Mouse (Mus musculus) kidney, postnatal 4 days (tissue): ENCODE data around the gene Creg1.
"Not testable (repeated sequence)": the region's sequence is repeated elsewhere in the genome, so short reads cannot be mapped to it uniquely, and the experiment has no call there.

Source experiments
- DNase-seq, 2 experiments: peaks; one replicate each; pipeline ENCODE4 v3.0.0; 2021; ENCODE audit warnings: mixed read lengths in 2 of 2

Gene Creg1

DNA sequence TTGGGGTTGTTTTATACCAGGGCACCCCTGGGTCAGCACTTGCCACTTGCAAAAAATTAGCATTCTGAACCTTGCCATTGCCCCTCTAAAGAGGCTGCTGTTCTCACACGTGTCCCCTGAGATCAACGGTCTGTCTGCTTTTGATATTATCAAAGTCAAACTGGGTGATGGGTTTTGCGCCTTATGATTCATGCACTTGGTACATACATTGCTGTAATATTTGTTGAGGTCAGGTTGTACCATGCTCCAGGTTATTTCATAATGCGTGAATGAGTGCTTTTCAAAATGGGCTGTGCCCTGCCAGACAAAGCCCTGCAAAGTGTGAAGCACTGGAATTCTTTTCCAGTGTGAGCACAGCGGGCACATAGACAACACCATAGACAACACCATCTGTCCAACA, 11.7 kb upstream of the Creg1 start:
- DNase-seq, result no peak

DNA sequence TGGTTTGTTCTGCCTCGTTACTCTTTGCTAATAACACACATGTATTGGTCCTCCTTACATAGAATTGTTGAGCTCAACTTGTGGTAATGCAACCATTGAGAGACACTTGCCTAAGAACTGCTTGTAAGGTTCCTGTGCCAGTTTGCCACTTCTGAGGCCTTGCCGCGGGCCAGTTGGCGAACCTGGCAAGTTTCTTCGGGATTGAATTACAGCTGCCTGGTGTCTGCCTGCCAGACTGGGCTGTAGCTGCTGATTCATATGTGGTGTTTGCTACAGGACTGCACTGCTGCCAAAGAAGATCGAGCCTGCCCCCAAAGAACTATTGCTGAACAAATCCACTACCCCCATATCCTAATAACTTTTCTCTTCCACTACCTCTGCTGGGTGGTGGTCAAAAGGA, 9.3 kb upstream of the Creg1 start:
- DNase-seq, result no peak

- DNase-seq, result no peak
Observed at GRCm38 (mm10) chr1:165755194-165755593, 8.4 kb upstream of the Creg1 start.

DNA sequence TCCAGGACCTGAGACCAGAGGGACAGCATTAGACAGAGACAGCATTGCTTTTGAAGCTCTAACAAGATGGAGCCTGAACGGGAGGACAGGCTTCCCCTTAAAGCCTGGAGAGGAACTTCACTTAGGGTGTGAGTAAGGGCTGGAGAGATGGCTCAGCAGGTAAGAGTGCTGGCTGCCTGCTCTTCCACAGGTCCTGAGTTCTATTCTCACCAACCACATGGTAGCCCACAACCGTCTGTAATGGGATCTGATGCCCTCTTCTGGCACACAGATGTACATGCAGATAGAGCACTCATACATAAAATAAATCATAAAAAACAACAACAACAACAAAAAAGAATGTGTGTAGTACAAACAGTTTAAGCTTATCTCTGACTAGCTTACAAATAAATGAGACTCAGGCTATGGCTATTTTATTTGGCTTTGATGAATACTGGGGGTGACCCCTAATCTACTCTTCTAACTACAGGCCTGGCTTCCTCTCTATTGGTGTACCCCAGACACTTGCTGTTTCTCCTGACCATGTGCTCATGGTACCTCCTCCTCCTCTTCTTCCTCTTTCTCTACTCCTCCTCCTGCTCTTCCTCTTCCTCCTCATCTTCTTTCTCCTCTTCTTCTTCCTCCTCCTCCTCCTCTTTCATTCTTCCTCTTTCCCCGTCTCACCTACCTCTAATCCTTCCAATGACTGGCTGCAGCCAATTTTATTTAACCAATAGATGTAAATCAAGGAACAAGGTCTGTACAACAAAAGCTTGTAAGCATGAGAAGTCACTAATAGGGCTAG, 1.8 kb upstream of the Creg1 start:
- DNase-seq, result no peak

DNA sequence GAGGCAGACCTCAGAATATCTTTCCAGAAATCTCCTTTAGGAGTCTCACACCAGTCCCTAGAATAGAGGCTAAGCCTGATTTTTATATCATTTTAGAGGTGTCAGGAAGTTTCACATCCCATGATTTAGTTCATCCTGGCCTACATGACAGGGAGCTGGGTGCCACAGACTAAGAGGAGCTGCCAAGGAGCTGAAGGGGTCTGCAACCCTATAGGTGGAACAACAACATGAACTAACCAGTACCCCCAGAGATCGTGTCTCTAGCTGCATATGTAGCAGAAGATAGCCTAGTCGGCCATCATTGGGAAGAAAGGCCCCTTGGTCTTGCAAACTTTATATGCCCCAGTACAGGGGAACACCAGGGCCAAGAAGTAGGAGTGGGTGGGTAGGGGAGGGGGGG, 1.0 kb upstream of the Creg1 start:
- not testable (repeated sequence) for DNase-seq

DNA sequence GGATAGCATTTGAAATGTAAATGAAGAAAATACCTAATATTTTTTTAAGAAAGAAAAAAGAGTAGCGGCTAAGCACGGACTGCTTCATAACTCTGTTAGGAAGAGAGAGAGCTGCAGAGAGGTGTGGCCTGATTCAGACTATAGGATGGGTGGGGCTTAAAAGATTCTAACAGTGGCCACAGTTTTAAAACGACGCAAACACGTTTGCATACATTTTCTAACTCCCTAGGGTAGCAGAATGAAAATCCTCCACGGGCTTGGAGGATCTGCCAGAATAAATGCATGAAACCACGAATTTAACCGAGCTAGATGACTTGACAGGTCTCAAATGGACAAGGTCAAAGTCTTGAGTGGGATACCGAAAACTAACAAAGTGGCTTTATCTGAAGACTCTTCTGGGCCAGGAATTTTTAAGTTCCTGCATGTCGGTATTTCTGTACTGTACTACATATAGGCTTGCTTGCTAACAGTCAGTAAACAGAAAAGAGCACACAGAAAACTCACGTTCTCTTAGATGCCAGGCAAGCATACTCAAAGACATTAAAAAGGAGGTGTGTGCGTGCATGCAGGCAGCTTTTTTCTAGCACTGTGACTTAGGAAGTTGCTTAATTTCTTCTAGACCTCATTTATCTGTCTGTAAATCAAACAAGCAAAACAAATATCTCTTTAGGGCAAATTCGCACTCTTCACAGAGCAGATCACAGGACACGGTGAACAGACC, 472 bp upstream of the Creg1 start:
- no peak for DNase-seq

DNA sequence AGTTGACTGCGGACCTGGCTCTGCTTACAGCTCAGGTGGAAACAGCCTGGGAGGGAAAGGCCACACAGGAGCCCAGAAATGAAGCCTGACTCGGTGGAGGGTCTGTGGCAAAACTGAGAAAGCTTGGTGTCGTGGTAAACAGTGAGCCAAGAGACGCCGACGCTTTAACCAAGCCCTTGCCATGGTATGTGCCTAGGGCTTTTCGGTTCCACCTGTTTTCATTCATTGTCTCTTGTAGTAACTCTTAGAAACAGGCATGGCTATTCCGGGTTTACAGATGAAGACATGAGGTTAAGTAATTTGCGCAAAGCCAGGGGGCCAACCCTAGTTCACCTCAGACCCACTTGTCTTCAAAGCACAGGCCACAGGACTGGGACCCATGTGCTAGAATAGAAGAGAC, 1.0 kb downstream of the Creg1 start:
- DNase-seq, result no peak

GRCm38 (mm10) chr1:165765041-165765440, 1.5 kb downstream of the Creg1 start:
- no peak for DNase-seq

GRCm38 (mm10) chr1:165765651-165766294, 2.2 kb downstream of the Creg1 start:
- DNase-seq, result no peak

DNA sequence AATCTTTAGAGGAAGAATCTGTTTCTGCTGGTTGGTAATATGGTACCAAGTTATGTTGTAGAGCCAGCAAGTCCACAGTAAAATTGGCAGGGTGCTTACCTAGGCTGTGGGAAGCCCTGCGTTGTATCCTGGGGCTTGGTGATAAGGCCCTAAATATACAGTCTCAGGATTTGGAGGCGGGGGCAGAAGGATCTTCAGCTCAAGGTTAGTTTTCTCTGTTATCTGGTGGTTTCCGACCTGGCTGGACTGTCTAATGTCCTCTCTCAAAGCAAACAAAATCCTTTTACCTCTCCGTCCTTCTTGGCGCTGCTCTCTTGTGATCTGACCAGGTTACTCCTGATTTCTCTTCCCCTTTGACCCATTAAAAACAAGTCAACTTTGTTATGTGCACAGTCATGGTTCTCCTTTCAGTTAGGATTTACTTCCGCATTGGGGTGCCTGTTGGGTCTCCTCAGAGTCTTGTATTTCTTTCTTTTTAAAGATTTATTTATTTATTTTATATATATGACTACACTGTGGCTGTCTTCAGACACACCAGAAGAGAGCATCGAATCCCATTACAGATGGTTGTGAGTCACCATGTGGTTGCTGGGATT, 2.8 kb downstream of the Creg1 start:
- no peak for DNase-seq

DNA sequence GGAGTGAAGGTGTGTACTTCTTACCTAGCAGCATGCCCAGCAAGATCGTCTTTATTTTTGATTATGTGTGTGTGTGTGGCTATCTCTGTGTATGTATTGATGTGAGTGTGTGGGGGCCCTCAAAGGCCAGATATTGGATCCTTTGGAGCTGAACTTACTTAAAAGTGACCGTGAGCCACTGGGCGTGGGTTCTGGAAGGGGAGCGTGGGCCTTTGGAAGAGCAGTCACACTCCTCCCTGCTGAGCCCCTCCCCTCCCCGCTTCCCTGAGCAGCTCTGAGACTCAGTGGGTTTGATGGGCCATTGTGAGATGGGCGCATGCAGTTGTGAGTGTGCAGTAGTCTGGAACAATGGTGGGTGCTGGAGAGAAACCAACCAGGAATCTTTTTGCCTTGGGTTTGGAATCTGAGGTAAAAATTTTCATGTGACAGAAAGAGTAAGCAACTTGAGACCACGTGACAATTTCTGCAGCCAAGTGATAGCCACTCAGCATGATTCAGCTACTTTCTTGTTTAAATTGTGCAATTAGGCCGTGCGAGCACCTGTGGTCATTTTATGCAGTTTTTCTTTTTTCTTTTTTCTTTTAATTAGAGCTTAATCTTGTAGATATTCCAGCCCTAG, 5.5 kb downstream of the Creg1 start:
- no peak for DNase-seq

DNA sequence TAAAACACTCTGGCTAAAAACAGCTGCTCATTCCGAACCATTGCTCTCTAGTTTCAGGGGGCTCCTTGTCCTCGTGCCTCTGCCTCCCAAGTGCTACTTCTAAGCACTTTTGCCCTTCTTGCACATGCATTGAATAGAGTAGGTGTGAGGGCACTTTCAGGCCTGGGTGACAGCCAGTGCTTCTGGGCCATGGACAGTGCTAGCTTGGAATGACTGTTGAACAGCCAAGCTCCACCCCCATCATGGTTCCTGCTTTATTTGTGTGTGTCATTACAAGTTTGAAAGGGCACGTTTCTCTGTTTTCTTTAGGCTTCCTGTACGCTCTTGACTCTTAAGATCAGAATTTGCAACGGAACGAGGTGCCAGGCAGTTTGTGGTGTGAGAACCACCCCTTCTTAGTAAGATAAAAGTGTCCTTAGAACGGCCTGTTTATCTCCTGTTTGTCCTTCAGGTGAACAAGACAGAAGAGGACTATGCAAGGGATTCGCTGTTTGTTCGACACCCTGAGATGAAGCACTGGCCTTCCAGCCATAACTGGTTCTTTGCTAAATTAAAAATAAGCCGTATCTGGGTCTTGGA, 6.7 kb downstream of the Creg1 start:
- DNase-seq, result no peak

- peak; percentile 86 to 87 for DNase-seq
Observed at GRCm38 (mm10) chr1:165771491-165771897, 7.9 kb downstream of the Creg1 start.

GRCm38 (mm10) chr1:165771998-165772397, 8.5 kb downstream of the Creg1 start:
- no peak for DNase-seq

- peak; percentile 43 to 59 for DNase-seq
Observed at GRCm38 (mm10) chr1:165775518-165776294, 12.2 kb downstream of the Creg1 start.

GRCm38 (mm10) chr1:165779954-165780585, 16.5 kb downstream of the Creg1 start:
- DNase-seq, result peak in 1 of 2 experiments; percentile 47

- DNase-seq, result peak; percentile 57 to 68
Observed at GRCm38 (mm10) chr1:165780586-165781111, 17.1 kb downstream of the Creg1 start.

GRCm38 (mm10) chr1:165781426-165781825, 17.9 kb downstream of the Creg1 start:
- no peak for DNase-seq

GRCm38 (mm10) chr1:165781911-165782310, 18.4 kb downstream of the Creg1 start:
- no peak for DNase-seq

GRCm38 (mm10) chr1:165786296-165786695, 22.8 kb downstream of the Creg1 start:
- DNase-seq, result no peak

GRCm38 (mm10) chr1:165788511-165788910, 25.0 kb downstream of the Creg1 start, which contains the start of gene Cd247:
Cd247 (plus strand) TSS chr1:165788681.
- DNase-seq, result no peak
